Mouse (Mus musculus) embryonic stem cell, embryonic (primary cell): ENCODE measurements around the gene Syncrip.

Source experiments
- CTCF ChIA-PET, 4 experiments: fragments of 300-600 bp in 2 of 4; fragments of 350-600 bp in 2 of 4; sonication (Branson Sonifier 250); formaldehyde crosslinking; loops; one replicate each; lab custom pipeline; 2022; ENCODE audit warnings: inconsistent platforms in 2 of 4; lab: Charles Lee
- POLR2A ChIA-PET, 4 experiments: fragments of 300-600 bp in 2 of 4; fragments of 350-600 bp in 2 of 4; sonication (Branson Sonifier 250); formaldehyde crosslinking; loops; one replicate each; lab custom pipeline; 2022; ENCODE audit warnings: antibody characterized with exemption in 4 of 4, inconsistent platforms in 1 of 4; lab: Charles Lee

Gene Syncrip

GRCm38 (mm10) chr9:88437342-88438236 lies 44.8 kb downstream of the Syncrip start:
- ChIA-PET CTCF (no interaction called here), POLR2A (interaction anchor here (0.6 to 3.2 kb wide), 16 partner anchors 11 to 1760 kb away, joined by 3 to 40 read pairs (median 4); partner anchors contain the start of genes Syncrip (in 2 of the 4) and Cep162 (in 1 of the 4))

DNA sequence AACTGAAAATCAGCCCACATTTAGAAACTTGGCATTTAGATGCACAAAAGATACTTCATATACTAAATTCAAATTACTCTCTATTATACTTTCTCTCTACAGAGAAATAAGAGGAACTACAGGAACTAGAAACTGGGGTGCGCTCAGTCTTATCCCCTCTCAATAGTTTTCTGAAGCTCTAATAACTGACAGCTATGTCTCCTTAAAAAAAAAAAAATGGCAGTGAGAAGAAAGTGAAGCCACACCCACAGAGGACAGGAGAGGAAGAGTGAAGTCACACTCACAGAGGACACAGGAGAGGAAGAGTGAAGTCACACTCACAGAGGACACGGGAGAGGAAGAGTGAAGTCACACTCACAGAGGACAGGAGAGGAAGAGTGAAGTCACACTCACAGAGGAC lies 58.0 kb downstream of the Syncrip start:
- ChIA-PET POLR2A (interaction anchor here in 2 of 4 experiments (0.6 to 1.1 kb wide), 2 partner anchors 59 to 388 kb away, joined by 3 read pairs; no protein-coding TSS in a partner anchor), CTCF (no interaction called here)

- ChIA-PET CTCF (interaction anchor here in 1 of 4 experiments (1.2 kb wide), 1 partner anchor 125 kb away, joined by 3 read pairs; no protein-coding TSS in a partner anchor), POLR2A (interaction anchor here in 2 of 4 experiments (0.5 to 1.9 kb wide), 3 partner anchors 12 to 17 kb away, joined by 4 to 7 read pairs (median 5); partner anchors contain the start of gene Snx14 (in 1 of the 2))
Observed at GRCm38 (mm10) chr9:88422428-88422827, 59.9 kb downstream of the Syncrip start.

- CTCF ChIA-PET, result no interaction called here
- POLR2A ChIA-PET, result interaction anchor here in 1 of 4 experiments (4.2 kb wide), 1 partner anchor 66 kb away, joined by 11 read pairs; the partner anchor contains the start of gene Syncrip
Observed at GRCm38 (mm10) chr9:88416752-88417151, 65.6 kb downstream of the Syncrip start.

DNA sequence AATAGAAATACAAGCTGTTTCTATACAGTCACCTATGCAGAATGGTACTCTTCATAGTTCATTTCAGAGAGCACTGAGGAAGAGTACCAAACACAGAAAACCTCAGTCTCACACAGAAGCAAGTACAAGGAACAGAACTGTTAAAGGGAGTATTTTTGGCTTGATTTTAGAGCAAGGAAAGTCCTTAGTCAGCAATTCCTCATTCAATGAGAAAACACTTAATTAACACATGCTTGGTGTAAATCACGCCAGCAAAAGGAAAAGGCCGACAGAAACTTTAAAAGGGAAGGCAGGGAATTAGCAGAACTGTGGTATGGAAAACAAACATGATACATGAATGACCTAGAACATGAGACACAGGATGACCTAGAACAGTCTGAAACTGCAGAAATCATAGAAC lies 72.4 kb downstream of the Syncrip start:
- ChIA-PET POLR2A (interaction anchor here in 1 of 4 experiments (0.9 kb wide), 1 partner anchor 73 kb away, joined by 3 read pairs; no protein-coding TSS in a partner anchor), CTCF (no interaction called here)

DNA sequence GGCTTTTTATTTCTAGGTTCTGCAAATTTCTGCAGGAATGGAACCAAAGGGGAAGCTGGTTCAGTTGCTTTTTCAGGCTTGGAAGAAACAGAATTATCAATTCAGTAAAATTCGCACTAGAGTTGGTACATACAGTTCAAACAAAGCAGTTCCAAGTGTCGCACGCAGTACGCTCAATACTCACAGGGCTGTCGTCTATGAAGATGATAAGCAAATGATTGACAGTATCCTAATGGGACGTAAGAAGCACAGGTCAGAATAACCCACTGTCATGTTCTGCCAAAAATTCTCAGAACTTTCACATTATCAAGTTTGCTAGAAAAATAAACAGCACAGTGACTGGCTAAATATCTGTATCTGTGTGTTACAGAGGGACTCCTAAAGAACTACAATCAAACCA lies 77.9 kb downstream of the Syncrip start:
- CTCF ChIA-PET, result interaction anchor here in 1 of 4 experiments (0.6 kb wide), 1 partner anchor 15 kb away, joined by 3 read pairs; no protein-coding TSS in a partner anchor
- POLR2A ChIA-PET, result interaction anchor here in 1 of 4 experiments (0.6 kb wide), 1 partner anchor 17 kb away, joined by 6 read pairs; no protein-coding TSS in a partner anchor

DNA sequence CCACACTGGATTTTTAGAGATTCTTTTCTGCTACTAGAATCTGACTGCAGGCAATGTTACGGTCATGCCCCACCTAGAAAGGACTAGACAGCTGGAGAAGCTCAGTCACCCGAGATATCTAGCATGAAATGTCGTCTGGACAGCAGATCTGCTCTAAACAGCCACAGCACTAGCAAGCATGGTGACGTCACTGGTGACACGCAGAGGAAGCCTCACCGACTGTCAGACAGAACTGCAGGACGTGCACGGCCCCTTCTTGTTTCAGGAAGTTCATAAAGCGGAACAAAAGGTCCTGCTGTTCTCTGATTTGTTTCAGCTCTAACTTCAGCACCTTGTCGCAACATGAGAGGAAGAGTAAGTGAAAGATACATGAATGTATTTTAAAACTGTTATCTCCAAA lies 78.3 kb downstream of the Syncrip start:
- CTCF ChIA-PET, result interaction anchor here in 1 of 4 experiments (0.6 kb wide), 1 partner anchor 15 kb away, joined by 3 read pairs; no protein-coding TSS in a partner anchor
- POLR2A ChIA-PET, result interaction anchor here in 2 of 4 experiments (0.6 to 0.7 kb wide), 2 partner anchors 16 to 105 kb away, joined by 5 to 6 read pairs; no protein-coding TSS in a partner anchor

DNA sequence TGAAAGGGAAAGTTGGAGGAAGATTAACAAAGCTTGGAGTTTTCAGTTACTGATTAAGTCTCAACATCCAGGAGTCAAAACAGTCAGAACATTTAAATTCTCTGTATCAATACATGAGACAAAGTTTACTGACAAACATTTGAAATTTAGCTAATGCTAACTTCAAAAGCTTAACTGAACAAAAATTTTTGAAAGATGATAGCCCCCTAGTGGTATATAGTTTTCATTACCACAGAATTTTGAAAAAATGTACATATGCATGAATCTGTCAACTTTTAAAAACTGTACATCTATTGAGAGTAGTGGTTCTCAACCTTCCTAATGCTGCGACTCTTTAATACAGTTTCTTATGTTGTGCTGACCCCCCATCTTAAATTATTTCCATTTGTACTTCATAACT lies 83.9 kb downstream of the Syncrip start:
- POLR2A ChIA-PET, result interaction anchor here in 2 of 4 experiments (0.5 to 1.7 kb wide), 8 partner anchors 10 to 84 kb away, joined by 3 to 7 read pairs (median 4); no protein-coding TSS in a partner anchor
- CTCF ChIA-PET, result interaction anchor here (0.5 to 2.3 kb wide), 5 partner anchors 58 to 157 kb away, joined by 3 to 22 read pairs (median 5); no protein-coding TSS in a partner anchor
